Mouse (Mus musculus): ENCODE data around the gene 2610318N02Rik. TPM values are rescaled to one million over a fixed set of nuclear protein-coding genes. Genes with fewer than 3 reads are reported as not detected.

The 2610318N02Rik gene
- polyA plus RNA-seq (2012; rRNA removed; ENCODE audit: low replicate concordance): 0.30 and 2.3 TPM in 2 replicates

DNA sequence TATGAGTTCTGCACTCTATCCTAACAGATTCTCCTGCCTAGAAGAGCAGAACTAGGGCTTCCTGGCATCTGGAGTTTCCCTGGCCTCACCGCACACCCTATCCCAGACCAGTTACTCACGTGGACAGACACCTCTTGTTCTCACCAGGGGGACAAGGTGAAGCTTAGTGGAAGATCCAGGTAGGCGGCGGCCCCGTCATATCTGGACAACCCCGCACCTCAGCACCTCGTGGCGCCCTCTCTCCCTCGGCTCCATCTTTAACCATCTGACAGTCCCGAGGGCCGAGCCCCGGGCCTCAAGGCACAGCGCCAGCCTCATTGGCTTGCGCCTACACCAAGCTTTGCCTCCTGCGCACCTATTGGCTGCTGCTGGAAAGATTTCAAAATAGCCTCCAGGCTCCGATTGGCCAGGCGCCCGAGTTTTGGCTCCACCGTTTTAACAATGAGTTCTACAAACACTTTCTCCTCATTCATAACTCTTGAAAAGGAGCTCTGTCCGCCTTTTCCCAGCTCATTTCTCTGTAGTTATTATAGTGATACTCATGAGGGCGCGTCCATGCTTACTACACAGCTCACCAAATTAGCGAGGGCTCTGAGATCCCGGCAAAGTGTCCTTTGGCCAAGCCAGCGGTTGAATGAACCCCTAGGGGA lies at the start of gene 2610318N02Rik:
Gene 2610318N02Rik (minus strand): TSS at position 297 of the 650 bp plus-strand sequence.

DNA sequence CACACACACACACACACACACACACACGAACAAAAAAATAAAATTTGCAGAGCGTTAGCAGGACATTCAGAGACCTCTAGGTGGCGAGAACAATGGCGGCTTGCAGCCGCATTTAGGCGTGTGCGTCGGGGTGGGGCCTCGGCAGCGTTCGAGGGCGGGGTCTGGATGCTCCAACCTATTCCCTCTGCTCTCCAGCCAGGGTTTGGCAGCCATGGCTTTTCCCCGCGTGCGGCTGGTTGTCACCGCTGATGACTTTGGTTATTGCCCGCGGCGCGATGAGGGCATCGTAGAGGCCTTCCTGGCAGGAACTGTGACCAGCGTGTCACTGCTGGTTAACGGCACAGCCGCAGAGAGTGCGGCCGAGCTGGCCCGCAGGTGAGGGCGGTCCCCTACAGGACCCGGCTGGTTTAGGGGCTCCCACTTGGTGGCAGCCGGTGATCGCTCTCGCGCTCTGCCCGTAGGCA lies 21.8 kb upstream of the 2610318N02Rik start, which contains the start of gene Ccdc116:
Gene Ccdc116 (minus strand): TSS at position 458 of the 464 bp plus-strand sequence.

DNA sequence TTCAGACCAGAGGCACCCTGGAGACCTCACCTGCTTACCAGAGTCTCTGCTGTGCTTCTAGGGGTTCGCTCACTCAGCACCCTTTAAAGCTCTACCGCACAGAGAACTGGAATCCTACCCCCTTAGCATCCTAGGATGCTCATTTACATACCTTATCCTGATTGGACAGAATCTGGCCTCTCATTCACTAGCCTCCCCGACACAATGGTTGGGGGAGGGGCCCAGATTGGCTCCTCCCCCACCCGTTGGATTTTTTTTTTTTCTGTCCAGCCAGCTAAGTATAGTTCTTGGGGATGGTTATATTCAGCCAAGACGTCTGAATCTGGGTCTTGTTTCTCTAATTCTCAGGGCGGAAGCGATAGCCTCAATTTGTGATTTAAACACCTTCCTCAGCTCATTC lies 19.4 kb upstream of the 2610318N02Rik start, which contains the start of gene Ydjc:
Gene Ydjc (plus strand): TSS at position 283 of the 400 bp plus-strand sequence.

DNA sequence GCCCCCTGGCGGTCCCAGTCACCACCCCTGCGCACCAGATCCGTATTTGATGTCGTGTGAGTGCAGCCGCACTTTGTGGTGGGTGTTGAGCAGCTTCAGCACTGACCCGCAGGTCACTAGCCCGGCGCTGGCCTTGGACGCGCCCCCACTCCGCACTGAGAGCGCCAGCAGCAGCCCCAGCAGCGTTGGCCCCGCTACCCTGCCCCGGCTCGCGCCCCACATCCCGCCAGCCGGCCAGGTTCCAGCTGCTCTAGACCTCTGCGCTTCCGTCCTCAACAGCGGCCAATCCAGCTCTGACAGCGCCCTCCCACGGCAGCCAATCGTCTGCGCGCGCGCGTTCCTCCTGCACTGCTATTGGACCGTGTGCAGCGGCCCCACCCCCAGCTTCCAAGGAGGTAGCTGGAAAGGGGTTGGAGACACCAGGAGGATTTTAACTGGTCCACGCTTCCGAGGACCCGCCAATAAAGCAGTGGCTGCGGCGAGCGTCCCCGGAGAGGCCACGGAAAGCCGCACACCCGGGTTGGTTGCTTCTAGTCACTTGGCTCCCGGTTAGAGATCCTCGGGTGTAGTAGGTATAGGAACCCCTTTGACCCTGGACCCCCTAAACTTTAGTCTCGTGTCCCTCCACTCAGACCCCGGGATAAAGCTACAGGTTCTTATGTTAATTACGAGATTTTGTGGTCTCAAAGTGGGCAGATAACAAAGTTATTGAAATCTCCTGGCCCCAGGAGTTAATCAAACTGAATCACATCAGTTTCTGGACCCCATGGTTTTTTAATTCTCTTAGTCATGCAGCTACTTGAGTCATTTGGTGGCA lies 7.3 kb upstream of the 2610318N02Rik start, which contains the start of gene Sdf2l1:
Gene Sdf2l1 (minus strand): TSS at position 295 of the 817 bp plus-strand sequence.

DNA sequence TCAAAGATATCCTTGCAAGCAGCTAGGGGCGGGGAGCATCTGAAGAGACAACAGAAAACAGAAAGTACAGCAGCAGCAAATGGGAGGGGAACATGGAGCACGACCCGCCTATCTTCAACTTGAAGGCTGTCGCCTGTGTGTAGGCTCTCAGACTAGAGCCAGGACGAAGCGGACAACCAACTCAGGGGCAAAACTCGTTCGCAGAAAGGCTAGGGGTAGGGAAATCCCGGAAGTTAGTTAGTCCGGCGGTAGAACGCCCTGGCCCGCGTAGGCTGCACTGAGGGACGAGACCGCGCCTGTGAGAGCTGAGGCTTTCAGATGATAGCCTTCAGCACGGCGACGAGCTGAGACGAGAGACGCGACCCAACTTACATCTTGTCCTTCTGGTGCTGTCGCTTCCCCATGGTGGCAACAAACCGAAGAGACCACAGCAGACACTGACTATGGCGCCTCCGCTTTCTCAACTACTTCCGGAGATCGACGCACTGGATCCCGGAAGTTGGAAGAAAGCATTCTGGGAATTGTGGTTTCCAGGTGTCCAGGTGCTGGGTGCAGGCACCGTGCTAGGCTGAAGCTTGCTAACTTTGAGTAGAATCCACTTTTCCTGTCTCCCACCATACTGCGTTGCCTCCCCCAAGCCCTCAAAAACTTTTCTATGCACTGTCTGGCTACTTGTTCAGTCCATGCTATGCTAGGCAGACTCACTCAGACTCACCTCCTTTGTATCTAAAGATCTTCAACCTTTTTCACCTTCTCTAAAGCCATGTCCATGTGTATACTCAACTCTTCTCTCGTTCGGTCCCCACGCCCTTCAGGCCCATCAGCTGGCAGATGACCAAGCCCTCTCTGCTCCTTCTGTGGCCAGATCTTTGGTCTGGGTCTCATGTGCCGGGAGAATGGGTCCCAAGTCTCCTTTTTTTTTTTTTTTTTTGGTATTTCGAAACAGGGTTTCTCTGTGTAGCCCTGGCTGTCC lies 13.9 kb downstream of the 2610318N02Rik start, which contains the start of gene Ppil2:
Gene Ppil2 (minus strand): TSS at position 487 of the 973 bp plus-strand sequence.

DNA sequence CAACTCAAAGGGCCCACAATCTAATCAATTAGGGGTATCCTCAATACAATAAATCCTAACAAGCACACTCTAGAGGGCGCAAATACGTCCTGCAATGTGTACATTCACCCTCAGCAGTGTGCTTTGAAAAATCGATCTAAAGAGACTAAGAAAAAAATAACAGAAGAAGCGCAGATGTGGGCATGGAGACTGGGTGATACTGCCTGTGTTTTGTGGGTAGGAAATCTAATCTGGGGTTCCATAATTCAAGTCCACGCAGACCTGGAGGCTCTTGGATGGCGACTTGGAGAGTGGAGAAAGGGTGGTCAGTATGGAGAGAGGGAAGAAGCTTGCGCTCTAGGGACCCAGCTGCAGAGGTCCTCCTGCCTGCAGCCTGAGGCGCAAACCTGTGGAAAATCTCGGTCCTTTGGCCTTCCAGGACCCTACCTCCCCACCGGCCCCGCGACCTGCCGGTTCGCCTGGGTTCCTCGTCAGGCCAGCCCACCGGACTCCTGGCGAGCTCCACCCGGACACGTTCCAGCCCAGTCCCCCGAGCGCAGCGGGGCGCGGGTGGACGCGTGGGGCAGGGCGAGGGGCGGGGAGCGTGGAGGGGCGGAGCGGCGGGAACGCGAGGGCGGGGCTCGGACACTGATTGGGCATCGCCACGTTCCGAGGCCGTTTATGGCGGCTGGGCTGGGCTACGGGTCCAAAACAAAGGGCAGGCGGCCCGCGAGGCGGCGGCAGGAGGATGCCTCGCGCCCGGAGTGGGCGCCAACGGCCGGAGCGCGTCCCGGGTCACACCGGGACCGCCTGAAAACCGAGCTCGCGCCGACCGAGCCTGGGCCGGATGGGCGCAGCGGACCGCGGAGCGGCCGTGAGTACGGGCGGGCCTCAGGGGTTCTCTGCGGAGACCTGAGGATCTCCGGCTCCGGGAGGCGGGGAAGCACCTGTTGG lies 55.2 kb downstream of the 2610318N02Rik start, which contains the start of gene Ypel1:
Gene Ypel1 (plus strand): TSS at position 186 of the 933 bp plus-strand sequence.

Other genes with a start within 250 kb of the 2610318N02Rik start
- 31.5 and 37.5 TPM in 2 replicates for gene Ppm1f, start 228.7 kb downstream of the 2610318N02Rik start, polyA plus RNA-seq (2012; rRNA removed; ENCODE audit: low replicate concordance)
- 82.0 and 108 TPM in 2 replicates for gene Mapk1, start 141.8 kb downstream of the 2610318N02Rik start, polyA plus RNA-seq (2012; rRNA removed; ENCODE audit: low replicate concordance)
- gene Ypel1, start 55.5 kb downstream of the 2610318N02Rik start, polyA plus RNA-seq (2012; rRNA removed; ENCODE audit: low replicate concordance): 3.7 and 3.9 TPM in 2 replicates
- 85.9 and 113 TPM in 2 replicates for gene Ppil2, start 13.9 kb downstream of the 2610318N02Rik start, polyA plus RNA-seq (2012; rRNA removed; ENCODE audit: low replicate concordance)
- gene Sdf2l1, start 7.2 kb upstream of the 2610318N02Rik start, polyA plus RNA-seq (2012; rRNA removed; ENCODE audit: low replicate concordance): 19.6 and 41.8 TPM in 2 replicates
- gene Ydjc, start 19.5 kb upstream of the 2610318N02Rik start, polyA plus RNA-seq (2012; rRNA removed; ENCODE audit: low replicate concordance): 1.7 and 16.6 TPM in 2 replicates
- gene Ccdc116, start 22.1 kb upstream of the 2610318N02Rik start, polyA plus RNA-seq (2012; rRNA removed; ENCODE audit: low replicate concordance): 0.33 and 1.3 TPM in 2 replicates
- 65.1 and 66.8 TPM in 2 replicates for gene Ube2l3, start 77.5 kb upstream of the 2610318N02Rik start, polyA plus RNA-seq (2012; rRNA removed; ENCODE audit: low replicate concordance)
- 0.03 TPM in 1 of 2 replicates, not detected in the other for gene Rimbp3, start 83.4 kb upstream of the 2610318N02Rik start, polyA plus RNA-seq (2012; rRNA removed; ENCODE audit: low replicate concordance)
- 1.8 and 3.8 TPM in 2 replicates for gene Hic2, start 108.4 kb upstream of the 2610318N02Rik start, polyA plus RNA-seq (2012; rRNA removed; ENCODE audit: low replicate concordance)
- gene Tmem191c, start 150.9 kb upstream of the 2610318N02Rik start, polyA plus RNA-seq (2012; rRNA removed; ENCODE audit: low replicate concordance): 4.8 and 9.6 TPM in 2 replicates
- gene Serpind1, start 206.2 kb upstream of the 2610318N02Rik start, polyA plus RNA-seq (2012; rRNA removed; ENCODE audit: low replicate concordance): 0.24 and 0.80 TPM in 2 replicates

All from subcutaneous adipose tissue, adult 2 months (tissue).